Mouse (Mus musculus): Measurements from ENCODE around the gene Cacnb4.

- TF ChIP-seq POLR2A (IDR thresholded peaks at IDR 0.05; ENCODE audit: borderline replicate concordance, control insufficient read depth, low read depth, low read length): no peak
- TF ChIP-seq CTCF (IDR thresholded peaks at IDR 0.05; ENCODE audit: control insufficient read depth, insufficient read depth, low read length): no peak
Measured at GRCm38 (mm10) chr2:52720231-52721025, 43.8 kb upstream of the Cacnb4 start.
